Mouse (Mus musculus): ENCODE results near the gene Zfp825. TPM values are rescaled to one million over a fixed set of nuclear protein-coding genes. Genes with fewer than 3 reads are reported as not detected.
"Not testable (repeated sequence)": the region's sequence is repeated elsewhere in the genome, so short reads cannot be mapped to it uniquely, and the experiment has no call there.

The Zfp825 gene
- 1 to 10 TPM; 7.0 to 7.1 TPM for total RNA-seq (2021)

DNA sequence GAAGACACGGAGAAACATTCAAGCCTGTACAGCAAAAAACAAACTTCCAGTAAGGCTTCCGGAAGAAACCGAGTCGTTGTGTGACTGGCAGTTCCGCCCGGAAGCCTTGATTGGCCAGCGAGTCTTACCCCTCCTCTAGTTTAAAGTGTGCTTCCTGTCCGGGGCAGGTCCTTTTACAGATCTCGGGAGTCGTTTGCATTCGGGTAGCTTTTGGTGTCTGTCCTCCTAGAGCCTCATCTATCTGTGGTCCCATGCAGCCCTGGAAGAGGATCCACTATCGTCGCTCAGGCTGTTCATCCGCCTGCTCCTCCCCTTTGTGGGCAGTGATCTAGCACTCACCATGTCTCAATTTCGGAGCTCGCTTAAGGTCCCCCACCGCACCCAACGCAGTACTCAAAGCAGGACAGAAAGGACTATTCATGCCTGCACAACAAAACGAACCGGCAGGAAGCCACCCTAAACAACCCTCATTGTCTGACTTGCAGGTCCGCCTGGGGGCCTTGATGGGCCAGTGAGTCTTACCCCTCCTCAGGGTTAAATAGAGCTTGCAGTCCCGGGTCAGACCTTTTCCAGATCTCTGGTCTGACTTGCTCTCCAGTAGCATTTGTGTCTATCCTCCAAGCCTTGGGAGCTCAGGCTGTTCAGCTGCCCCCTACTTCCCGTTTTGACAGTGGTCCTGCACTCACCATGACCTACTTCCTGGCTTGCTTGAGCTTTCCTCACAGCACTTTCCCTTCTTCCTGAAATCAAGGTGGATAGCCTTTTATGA is at the start of gene Zfp825:
Zfp825 (minus strand) TSS at position 82 of the 769 bp plus-strand sequence.
- peak; percentile 71 to 91 for DNase-seq (ENCODE audit: low spot score in 2 of 2)
- intact Hi-C loops (cut with DNase I): no loop called here

DNA sequence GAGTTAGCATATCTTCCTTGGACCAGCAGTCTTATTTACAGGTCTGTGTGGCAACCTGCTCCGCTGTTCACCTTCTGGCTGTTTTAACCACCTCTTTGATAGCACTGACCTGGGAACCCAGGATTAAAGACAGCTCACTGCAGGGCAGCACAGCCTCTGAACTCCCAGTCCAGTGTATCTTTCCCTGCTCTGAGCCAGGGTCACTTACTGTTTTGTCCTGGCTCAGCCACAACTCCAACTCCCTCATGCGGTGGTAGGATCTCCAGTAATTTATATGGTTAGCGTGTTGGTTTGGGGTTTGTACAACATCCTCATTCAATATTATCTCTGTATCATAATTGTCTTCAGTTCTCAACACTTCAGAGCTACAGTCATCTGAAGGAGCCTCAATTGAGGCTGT is 41.6 kb upstream of the Zfp825 start:
- DNase-seq (ENCODE audit: low spot score in 2 of 2); intact Hi-C loops (cut with DNase I): not testable (repeated sequence)

DNA sequence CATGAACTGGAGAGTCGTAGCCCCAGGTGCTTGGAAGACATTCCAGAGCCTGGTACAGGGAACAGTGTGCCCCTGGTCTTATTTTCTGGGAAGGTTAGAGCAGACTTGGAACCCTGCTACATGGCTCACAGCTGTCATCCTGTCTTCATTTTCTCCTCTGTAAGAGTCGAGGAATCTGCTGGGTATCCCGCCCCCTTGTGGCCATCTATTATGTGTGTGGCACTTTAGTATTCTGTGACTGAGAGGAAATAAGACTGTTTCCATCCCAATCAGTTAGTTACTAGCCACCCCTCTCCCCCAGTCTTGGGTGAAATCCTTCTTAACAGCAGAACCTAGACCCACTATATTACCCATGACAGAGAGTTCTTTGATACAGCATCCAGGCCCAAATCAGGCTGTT is 41.1 kb upstream of the Zfp825 start:
- intact Hi-C loops (cut with DNase I): not testable (repeated sequence)

DNA sequence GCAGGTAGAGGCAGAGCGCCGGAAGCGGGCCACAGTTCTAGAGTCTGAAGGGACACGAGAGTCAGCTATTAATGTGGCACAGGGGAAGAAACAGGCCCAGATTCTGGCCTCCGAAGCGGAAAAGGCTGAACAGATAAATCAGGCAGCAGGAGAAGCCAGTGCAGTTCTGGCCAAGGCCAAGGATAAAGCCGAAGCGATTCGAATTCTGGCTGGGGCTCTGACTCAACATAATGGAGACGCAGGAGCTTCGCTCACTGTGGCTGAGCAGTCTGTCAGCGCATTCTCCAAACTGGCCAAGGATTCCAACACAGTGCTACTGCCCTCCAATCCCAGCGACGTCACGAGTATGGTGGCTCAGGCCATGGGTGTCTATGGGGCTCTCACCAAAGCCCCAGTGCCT is 40.3 kb upstream of the Zfp825 start:
- no peak for DNase-seq (ENCODE audit: low spot score in 2 of 2)
- intact Hi-C loops (cut with DNase I): no loop called here

More for the DNA sequence above, 41.1 kb upstream of the Zfp825 start:
- peak; percentile 20 to 43 for DNase-seq (ENCODE audit: low spot score in 2 of 2)

DNA sequence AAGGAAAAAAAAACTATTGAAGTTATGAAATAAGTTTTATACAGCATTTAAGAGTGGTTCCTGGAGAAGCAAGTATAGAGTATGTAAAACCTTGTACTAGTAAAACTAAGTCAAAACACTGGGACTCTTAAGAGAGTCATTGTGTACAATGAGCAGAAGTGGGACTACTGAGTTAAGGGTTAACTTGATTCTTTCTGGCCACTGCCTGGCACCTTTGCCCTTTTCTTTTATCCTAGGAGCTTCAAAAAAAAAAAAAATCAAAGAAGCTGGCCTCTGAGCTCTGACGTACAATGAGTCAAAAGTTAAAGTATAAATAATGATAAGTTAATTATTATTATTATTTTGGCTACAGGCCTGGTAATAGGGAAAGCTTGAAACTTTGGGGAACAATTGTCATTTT is 37.5 kb upstream of the Zfp825 start:
- DNase-seq (ENCODE audit: low spot score in 2 of 2); intact Hi-C loops (cut with DNase I): not testable (repeated sequence)

DNA sequence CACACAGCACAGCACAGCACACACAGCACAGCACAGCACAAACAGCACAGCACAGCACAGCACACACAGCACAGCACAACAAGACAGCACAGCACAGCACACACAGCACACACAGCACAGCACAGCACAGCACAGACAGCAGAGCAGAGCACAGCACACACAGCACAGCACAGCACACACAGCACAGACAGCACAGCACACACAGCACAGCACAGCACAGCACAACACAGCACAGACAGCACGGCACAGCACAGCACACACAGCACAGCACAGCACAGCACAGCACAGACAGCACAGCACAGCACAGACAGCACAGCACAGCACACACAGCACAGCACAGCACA is 35.6 kb upstream of the Zfp825 start:
- intact Hi-C loops (cut with DNase I); DNase-seq (ENCODE audit: low spot score in 2 of 2): not testable (repeated sequence)

DNA sequence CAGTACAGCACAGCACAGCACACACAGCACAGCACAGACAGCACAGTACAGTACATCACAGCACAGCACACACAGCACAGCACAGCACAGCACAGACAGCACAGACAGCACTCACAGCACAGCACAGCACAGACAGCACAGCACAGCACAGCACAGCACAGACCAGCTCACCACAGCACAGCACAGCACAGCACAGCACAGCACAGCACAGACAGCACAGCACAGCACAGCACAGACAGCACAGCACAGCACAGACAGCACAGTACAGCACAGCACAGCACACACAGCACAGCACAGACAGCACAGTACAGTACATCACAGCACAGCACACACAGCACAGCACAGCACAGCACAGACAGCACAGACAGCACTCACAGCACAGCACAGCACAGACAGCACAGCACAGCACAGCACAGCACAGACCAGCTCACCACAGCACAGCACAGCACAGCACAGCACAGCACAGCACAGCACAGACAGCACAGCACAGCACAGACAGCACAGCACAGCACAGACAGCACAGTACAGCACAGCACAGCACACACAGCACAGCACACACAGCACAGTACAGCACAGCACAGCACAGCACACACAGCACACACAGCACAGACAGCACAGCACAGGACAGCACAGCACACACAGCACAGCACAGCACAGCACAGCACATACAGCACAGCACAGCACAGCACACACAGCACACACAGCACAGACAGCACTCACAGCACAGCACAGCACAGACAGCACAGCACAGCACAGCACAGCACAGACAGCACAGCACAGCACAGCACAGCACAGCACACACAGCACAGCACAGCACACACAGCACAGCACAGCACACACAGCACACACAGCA is 35.0 kb upstream of the Zfp825 start:
- intact Hi-C loops (cut with DNase I); DNase-seq (ENCODE audit: low spot score in 2 of 2): not testable (repeated sequence)

DNA sequence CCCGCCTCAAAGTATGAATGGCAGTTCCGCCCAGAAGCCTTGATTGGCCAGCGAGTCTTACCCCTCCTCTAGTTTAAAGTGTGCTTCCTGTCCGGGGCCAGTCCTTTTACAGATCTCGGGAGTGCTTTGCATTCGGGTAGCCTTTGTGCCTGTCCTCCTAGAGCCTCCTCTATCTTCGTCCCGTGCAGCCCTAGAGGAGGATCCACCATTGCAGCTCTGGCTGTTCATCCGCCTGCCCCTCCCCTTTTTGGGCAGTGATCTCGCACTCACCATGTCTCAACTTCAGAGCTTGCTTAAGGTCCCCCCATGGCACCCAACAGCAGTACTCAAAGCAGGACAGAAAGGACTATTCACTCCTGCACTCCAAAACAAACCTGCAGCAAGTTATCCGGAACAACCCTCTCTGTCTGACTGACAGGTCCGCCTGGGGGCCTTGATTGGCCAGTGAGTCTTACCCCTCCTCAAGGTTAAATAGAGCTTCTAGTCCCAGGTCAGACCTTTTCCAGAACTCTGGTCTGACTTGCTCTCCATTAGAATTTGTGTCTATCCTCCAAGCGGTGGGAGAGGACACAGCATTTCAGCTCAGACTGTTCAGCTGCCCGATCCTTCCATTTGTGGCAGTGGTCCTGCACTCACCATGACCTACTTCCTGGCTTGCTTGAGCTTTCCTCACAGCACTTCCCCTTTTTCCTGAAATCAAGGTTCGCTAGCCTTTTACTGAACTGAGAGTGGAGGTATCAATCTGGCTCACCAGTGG is 28.9 kb upstream of the Zfp825 start:
- intact Hi-C loops (cut with DNase I): loop anchor here (5.0 kb wide), 1 partner anchor 170 kb away; the partner anchor contains the start of genes Ccdc127 and Sdha
- DNase-seq (ENCODE audit: low spot score in 2 of 2): peak in 1 of 2 experiments; percentile 76

DNA sequence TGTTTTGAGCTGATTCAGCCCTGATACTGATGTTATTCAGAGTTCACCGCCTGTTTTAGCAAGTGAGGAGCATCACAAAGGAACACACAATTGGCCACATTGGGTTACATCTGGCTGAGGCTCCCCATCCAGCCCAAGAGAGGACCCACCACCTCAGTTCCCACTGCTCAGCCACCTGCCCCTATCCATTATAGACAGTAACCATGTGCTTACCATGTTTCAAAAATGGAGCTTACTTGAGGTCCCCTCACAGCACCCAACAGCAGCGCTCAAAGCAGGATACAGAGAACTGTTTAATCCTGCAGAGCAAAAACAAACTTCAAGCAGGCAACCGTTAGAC is 28.3 kb upstream of the Zfp825 start:
- intact Hi-C loops (cut with DNase I): loop anchor here (5.0 kb wide), 1 partner anchor 170 kb away; the partner anchor contains the start of genes Ccdc127 and Sdha

DNA sequence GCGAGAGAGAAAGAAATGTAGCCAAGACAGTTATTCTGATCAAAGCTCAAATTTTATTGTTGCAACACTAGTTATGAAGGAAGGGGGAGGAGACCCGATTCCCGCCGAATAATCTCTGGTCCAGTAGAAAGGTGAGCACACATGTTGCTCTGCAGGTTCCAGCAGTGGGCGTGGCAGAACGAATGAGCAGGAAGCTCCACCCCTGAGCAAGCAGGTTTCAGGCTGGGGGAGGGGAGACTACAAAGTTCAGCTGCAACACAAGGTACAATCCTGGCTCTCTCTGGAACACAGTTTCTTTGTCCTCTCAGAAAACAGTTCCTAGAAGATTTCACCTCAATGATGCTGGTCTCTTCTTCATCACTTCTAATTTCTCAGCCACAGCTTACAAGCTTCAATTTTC is 14.2 kb upstream of the Zfp825 start:
- DNase-seq (ENCODE audit: low spot score in 2 of 2); intact Hi-C loops (cut with DNase I): not testable (repeated sequence)

More for the DNA sequence above, 28.3 kb upstream of the Zfp825 start:
- DNase-seq (ENCODE audit: low spot score in 2 of 2): peak in 1 of 2 experiments; percentile 61

DNA sequence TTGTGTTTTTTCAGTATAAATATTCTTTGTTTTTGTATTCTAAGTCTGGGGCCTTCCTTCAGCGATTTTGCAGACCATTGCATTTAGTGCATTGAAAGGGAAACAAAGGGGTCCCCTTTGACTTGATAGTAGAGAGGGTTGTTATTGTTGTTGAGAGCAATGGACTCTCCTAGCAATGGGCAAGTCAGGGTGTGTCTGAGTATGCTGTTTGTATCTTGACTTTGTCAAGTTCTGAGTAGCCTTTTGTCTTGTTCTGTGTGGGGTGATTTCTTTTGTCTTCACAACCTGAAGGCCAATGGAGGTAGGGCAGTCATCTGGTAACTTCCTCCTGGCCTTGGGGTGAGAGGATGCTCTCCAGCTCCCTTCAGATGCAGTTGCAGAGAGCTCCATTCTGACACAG is 9.1 kb upstream of the Zfp825 start:
- intact Hi-C loops (cut with DNase I); DNase-seq (ENCODE audit: low spot score in 2 of 2): not testable (repeated sequence)

DNA sequence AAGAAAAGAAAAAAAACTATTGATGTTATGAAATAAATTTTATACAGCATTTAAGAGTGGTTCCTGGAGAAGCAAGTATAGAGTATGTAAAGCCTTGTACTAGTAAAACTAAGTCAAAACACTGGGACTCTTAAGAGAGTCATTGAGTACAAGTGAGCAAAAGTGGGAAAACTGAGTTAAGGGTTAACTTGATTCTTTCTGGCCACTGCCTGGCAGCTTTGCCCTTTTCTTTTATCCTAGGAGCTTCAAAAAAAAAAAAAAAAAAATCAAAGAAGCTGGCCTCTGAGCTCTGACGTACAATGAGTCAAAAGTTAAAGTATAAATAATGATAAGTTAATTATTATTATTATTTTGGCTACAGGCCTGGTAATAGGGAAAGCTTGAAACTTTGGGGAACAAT is 5.9 kb upstream of the Zfp825 start:
- DNase-seq (ENCODE audit: low spot score in 2 of 2); intact Hi-C loops (cut with DNase I): not testable (repeated sequence)

DNA sequence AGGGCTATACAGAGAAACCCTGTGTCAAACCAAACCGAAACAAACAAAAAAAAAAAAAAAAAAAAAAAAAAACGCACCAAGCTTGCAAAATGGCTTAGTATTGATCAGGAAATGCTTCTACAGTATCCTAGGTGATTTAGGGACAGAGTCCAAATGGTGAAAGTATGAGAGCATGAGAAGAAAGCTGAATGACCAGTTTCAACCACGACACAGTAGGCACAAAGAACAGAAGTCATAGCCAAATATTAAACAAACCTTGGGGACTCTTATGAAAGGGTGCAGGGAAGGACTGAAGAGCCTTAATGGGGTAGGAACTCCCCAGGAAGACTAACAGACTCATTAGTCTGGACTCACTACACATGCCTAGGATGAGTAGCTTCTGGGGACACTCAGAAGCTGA is 9.5 kb downstream of the Zfp825 start:
- DNase-seq (ENCODE audit: low spot score in 2 of 2); intact Hi-C loops (cut with DNase I): not testable (repeated sequence)

DNA sequence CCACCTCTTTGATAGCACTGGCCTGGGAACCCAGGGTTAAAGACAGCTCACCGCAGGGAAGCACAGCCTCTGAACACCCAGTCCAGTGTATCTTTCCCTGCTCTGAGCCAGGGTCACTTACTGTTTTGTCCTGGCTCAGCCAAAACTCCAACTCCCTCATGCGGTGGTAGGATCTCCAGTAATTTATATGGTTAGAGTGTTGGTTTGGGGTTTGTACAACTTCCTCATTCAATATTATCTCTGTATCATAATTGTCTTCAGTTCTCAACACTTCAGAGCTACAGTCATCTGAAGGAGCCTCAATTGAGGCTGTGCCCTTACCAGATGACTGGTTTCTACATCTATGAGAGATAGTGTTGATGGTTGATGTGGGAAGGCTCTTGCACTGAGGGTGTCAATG is 22.3 kb downstream of the Zfp825 start:
- DNase-seq (ENCODE audit: low spot score in 2 of 2); intact Hi-C loops (cut with DNase I): not testable (repeated sequence)

DNA sequence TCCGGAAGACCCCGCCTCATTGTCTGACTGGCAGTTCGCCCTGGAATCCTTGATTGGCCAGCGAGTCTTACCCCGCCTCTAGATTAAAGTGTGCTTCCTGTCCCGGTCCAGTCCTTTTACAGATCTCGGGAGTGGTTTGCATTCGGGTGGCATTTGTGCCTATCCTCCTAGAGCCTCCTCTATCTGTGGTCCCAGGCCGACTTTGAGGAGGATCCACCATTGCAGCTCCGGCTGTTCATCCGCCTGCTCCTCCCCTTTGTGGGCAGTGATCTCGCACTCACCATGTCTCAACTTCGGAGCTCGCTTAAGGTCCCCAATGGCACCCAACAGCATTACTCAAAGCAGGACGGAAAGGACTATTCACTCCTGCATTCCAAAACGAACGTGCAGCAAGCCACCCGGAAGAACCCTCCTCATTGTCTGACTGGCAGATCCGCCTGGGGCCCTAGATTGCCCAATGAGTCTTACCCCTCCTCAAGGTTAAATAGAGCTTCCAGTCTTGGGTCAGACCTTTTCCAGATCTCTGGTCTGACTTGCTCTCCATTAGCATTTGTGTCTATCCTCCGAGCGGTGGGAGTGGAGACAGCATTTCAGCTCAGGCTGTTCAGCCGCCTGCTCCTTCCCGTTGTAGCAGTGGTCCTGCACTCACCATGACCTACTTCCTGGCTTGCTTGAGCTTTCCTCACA is 30.9 kb downstream of the Zfp825 start:
- intact Hi-C loops (cut with DNase I): no loop called here
- DNase-seq (ENCODE audit: low spot score in 2 of 2): peak; percentile 77 to 89

DNA sequence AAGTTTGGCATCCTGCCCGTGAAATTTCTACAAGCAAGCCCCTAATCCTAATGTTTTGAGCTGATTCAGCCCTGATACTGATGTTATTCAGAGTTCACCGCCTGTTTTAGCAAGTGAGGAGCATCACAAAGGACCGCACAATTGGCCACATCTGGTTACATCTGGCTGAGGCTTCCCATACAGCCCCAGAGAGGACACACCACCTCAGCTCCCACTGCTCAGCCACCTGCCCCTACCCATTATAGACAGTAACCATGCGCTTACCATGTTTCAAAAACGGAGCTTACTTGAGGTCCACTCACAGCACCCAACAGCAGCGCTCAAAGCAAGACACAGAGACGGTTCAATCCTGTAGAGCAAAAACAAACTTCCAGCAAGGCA is 31.5 kb downstream of the Zfp825 start:
- intact Hi-C loops (cut with DNase I); DNase-seq (ENCODE audit: low spot score in 2 of 2): not testable (repeated sequence)

DNA sequence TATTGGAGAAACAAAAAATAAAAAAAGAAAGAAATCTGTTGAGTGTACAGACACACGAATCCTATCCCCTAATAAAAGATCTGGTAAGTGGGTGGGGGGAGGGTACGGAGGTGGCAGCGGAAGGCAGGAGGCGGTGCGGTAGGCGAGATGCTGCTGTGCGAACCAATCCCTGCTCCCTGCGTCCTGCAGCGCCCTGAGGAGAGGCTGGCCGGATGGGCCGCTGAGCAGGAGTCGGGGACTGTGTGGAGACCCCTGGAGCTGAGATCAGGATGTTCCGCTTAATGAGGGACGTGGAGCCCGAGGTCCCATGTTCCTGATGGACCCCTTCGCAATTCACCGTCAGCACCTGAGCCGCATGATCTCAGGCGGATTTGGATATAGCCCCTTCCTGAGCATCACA is 53.9 kb downstream of the Zfp825 start:
- intact Hi-C loops (cut with DNase I): loop anchor here (5.0 kb wide), 1 partner anchor 38 kb away; no protein-coding TSS in a partner anchor
- DNase-seq (ENCODE audit: low spot score in 2 of 2): no peak
